ENCODE assay signal across 8 mouse cellular contexts in the genomic region with DNA sequence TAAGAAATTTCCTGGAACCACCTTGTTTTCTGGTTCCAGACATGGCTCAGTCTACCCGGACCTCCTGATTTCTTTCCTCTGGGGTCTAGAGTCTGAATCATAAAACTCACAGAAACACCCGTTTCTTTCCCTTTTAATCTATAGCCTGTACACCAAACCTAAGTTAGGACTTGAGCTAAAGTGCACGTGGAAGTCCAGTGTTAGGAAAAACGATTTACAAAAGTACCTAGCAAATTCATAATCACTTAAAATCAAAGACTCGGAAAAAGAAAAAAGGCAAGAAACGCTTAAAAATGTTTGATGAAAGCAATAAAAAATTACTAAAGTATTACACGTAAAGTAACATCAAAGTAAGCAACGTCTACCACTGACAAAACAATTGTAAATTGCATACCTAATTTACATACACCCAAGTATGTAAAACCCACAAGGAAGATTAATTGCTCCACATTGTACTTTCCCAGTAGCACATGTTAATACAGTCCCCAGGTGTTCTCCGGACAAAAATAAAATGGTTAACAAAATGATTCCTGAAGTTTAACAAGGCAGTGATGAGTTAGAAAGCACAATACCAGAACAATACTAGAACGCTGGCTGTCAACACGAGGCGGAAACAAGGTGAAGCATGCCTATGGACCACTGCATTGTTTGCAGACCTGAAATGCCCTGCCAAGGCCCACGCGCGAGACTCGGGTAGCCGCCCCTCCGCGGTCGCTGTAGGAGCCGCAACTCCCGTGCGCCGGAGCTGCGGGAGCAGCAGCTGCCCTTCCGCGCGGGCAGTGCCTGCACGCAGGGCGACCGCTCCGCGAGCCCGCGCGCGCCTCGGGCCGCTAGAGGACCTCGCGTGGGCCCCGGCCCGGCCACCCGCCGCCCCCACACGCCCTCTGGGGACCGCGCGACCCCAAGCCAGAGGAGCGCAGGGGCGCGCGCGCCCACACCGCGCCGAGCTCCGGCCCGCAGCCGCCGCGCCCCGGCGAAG. TPM values are rescaled to one million over a fixed set of nuclear protein-coding genes. Genes with fewer than 3 reads are reported as not detected.
A peak's percentile ranks its signal among the peaks of the same experiment; 100 is the strongest.
DNase-seq lines count a peak whose midpoint lies in the region; ATAC-seq and TF ChIP-seq lines count a peak whose summit lies in the region.

No protein-coding gene starts in this region.

- H3K4me1 ChIP-seq in kidney, adult 2 months (ENCODE audit: control insufficient read depth, insufficient read depth, low read length), result peaks cover 7% of the 10 kb centered on the region
- peaks cover 17% of the 10 kb centered on the region for H3K4me1 ChIP-seq in limb, embryonic 12.5 days (replicated peaks)
- peaks cover 17% of the 10 kb centered on the region for H3K4me1 ChIP-seq in midbrain, embryonic 12.5 days
- H3K4me1 ChIP-seq in small intestine, adult 2 months (ENCODE audit: control insufficient read depth, insufficient read depth, insufficient read length, low read length), result peaks cover 4% of the 10 kb centered on the region; the same call in 1 of the 2 replicates

- no peaks in the 10 kb centered on the region for H3K27me3 ChIP-seq in kidney, adult 2 months (replicated peaks; ENCODE audit: control insufficient read depth, insufficient read depth, low read length)
- no peaks in the 10 kb centered on the region for H3K27me3 ChIP-seq in limb, embryonic 12.5 days
- no peaks in the 10 kb centered on the region for H3K27me3 ChIP-seq in midbrain, embryonic 12.5 days
- no peaks in the 10 kb centered on the region for H3K27me3 ChIP-seq in small intestine, adult 2 months (ENCODE audit: control insufficient read depth, insufficient read depth, low read length)

- H3K9me3 ChIP-seq in limb, embryonic 12.5 days, result no peaks in the 10 kb centered on the region
- H3K9me3 ChIP-seq in midbrain, embryonic 12.5 days, result no peaks in the 10 kb centered on the region

- H3K4me2 ChIP-seq in limb, embryonic 12.5 days, result peak overlapping the region; percentile 60
- H3K4me2 ChIP-seq in midbrain, embryonic 12.5 days (replicated peaks), result peak overlapping the region; percentile 60

- H3K4me3 ChIP-seq in kidney, adult 2 months (ENCODE audit: insufficient read depth, low read depth, low read length), result peak overlapping the region; percentile 88
- H3K4me3 ChIP-seq in limb, embryonic 12.5 days (replicated peaks), result peak overlapping the region; percentile 85
- H3K4me3 ChIP-seq in midbrain, embryonic 12.5 days, result peak overlapping the region; percentile 91
- peak overlapping the region; percentile 95 for H3K4me3 ChIP-seq in small intestine, adult 2 months (ENCODE audit: low read depth, low read length)

- TF ChIP-seq POLR2A in kidney, adult 2 months (IDR thresholded peaks at IDR 0.05; ENCODE audit: low read depth, low read length), result no peak
- no peak for TF ChIP-seq POLR2A in small intestine, adult 2 months (IDR thresholded peaks at IDR 0.05; ENCODE audit: low read depth, low read length)

- peak; percentile 7 for ATAC-seq in granulocyte monocyte progenitor cell, adult 5-6 weeks (replicated peaks; ENCODE audit: poor library complexity, severe bottlenecking)
- peak; percentile 18; the same call in 1 of the 2 replicates for ATAC-seq in limb, embryonic 12.5 days (ENCODE audit: insufficient number of reproducible peaks, insufficient read depth, low FRiP score, low TSS enrichment, low read depth)
- no peak for ATAC-seq in midbrain, embryonic 12.5 days (ENCODE audit: low FRiP score, low read depth)
- no peak for ATAC-seq in activated CD4-positive, CD25-positive, alpha-beta regulatory T cell, adult 4 months

- TF ChIP-seq CTCF in kidney, adult 2 months (conservative IDR thresholded peaks at IDR 0.05; ENCODE audit: insufficient read depth, insufficient read length, low read depth, low read length), result no peak
- TF ChIP-seq CTCF in small intestine, adult 2 months (IDR thresholded peaks at IDR 0.05; ENCODE audit: extremely low read depth, insufficient read length, insufficient replicate concordance, low read depth, low read length), result no peak

- H3K27ac ChIP-seq in kidney, adult 2 months (ENCODE audit: insufficient read depth, low read depth, low read length), result peak overlapping the region; percentile 39; the same call in 1 of the 2 replicates
- peak overlapping the region; percentile 96 for H3K27ac ChIP-seq in limb, embryonic 12.5 days
- peak overlapping the region; percentile 97 for H3K27ac ChIP-seq in midbrain, embryonic 12.5 days (replicated peaks)
- H3K27ac ChIP-seq in small intestine, adult 2 months (ENCODE audit: insufficient read depth, low read depth, low read length), result peak overlapping the region; percentile 6; the same call in 1 of the 2 replicates

- peak overlapping the region; percentile 85 for H3K9ac ChIP-seq in limb, embryonic 12.5 days (replicated peaks)
- peak overlapping the region; percentile 93 for H3K9ac ChIP-seq in midbrain, embryonic 12.5 days (replicated peaks)

- WGBS in kidney, adult 2 months, result 2% methylated on average over 64 of the region's 64 CpGs
- under 1% methylated on average over 63 of the region's 64 CpGs for WGBS in limb, embryonic 12.5 days
- WGBS in midbrain, embryonic 12.5 days, result 2% methylated on average over 44 of the region's 64 CpGs
- WGBS in small intestine, adult 2 months, result 2% methylated on average over 44 of the region's 64 CpGs

- H3K36me3 ChIP-seq in kidney, adult 2 months (ENCODE audit: control insufficient read depth, insufficient read depth, low read length), result no peaks in the 10 kb centered on the region
- H3K36me3 ChIP-seq in limb, embryonic 12.5 days, result peaks cover 5% of the 10 kb centered on the region; the same call in 1 of the 2 replicates
- H3K36me3 ChIP-seq in midbrain, embryonic 12.5 days, result 0 out of 2 replicates have a peak, but pooled peaks cover under 1% of the 10 kb centered on the region
- no peaks in the 10 kb centered on the region; the same call in 1 of the 2 replicates for H3K36me3 ChIP-seq in small intestine, adult 2 months (ENCODE audit: control insufficient read depth, insufficient read depth, low read length)

- peak; percentile 71 for DNase-seq in adrenal gland, adult 2 months
- DNase-seq in embryo, embryonic 9.5 days (ENCODE audit: extremely low spot score), result peak; percentile 51
- peak; percentile 59 for DNase-seq in kidney, adult 2 months

RNA-seq across cellular contexts. Expression of a gene that starts 0.8 kb away (rescaled TPM):
- 10 to 100 TPM in 1 of 2 experiments, 1 to 10 TPM in 1; 9.0 to 11.0 TPM for total RNA-seq in adrenal gland, adult 2 months (2021)
- 0.52 and 0.56 TPM in 2 replicates for polyA plus RNA-seq in adrenal gland, adult 2 months (2012; rRNA removed)
- total RNA-seq in granulocyte monocyte progenitor cell, adult 5-6 weeks (2014; fragmentation: Nextera tagmentation), result 11.2 and 17.7 TPM in 2 replicates
- total RNA-seq in granulocyte monocyte progenitor cell, adult 5-6 weeks (2017), result 12.3 and 12.6 TPM in 2 replicates
- polyA plus RNA-seq in kidney, adult 2 months (2012; rRNA removed), result 2.5 and 4.0 TPM in 2 replicates
- 18.7 and 20.8 TPM in 2 replicates for polyA plus RNA-seq in limb, embryonic 12.5 days (2016; fragmentation: Nextera tagmentation; extraction: Ambion mirVana)
- polyA plus RNA-seq in midbrain, embryonic 12.5 days (2016; fragmentation: Nextera tagmentation; extraction: Ambion mirVana), result 22.2 and 25.2 TPM in 2 replicates
- 0.13 and 0.27 TPM in 2 replicates for polyA plus RNA-seq in small intestine, adult 2 months (2012; rRNA removed)
- polyA plus RNA-seq in activated CD4-positive, CD25-positive, alpha-beta regulatory T cell, adult 4 months (2017; shearing (Covaris generic)), result 10 to 100 TPM; 41.5 to 45.4 TPM

RNA-seq across cellular contexts. Expression of a gene that starts 0.9 kb away (rescaled TPM):
- total RNA-seq in adrenal gland, adult 2 months (2021), result 10 to 100 TPM; 17.3 to 21.4 TPM
- polyA plus RNA-seq in adrenal gland, adult 2 months (2012; rRNA removed), result 2.1 and 3.0 TPM in 2 replicates
- total RNA-seq in granulocyte monocyte progenitor cell, adult 5-6 weeks (2014; fragmentation: Nextera tagmentation), result 25.9 and 39.1 TPM in 2 replicates
- 13.6 and 18.0 TPM in 2 replicates for total RNA-seq in granulocyte monocyte progenitor cell, adult 5-6 weeks (2017)
- 13.8 and 20.5 TPM in 2 replicates for polyA plus RNA-seq in kidney, adult 2 months (2012; rRNA removed)
- 53.4 and 55.6 TPM in 2 replicates for polyA plus RNA-seq in limb, embryonic 12.5 days (2016; fragmentation: Nextera tagmentation; extraction: Ambion mirVana)
- 56.1 and 58.9 TPM in 2 replicates for polyA plus RNA-seq in midbrain, embryonic 12.5 days (2016; fragmentation: Nextera tagmentation; extraction: Ambion mirVana)
- 0.52 and 1.1 TPM in 2 replicates for polyA plus RNA-seq in small intestine, adult 2 months (2012; rRNA removed)
- polyA plus RNA-seq in activated CD4-positive, CD25-positive, alpha-beta regulatory T cell, adult 4 months (2017; shearing (Covaris generic)), result 10 to 100 TPM; 50.2 to 53.9 TPM

Comparison
In these comparisons a context has a peak if more than half of its experiments do, and no peak if none do; other contexts are left out.
1. ATAC-seq: peak in granulocyte monocyte progenitor cell, adult 5-6 weeks (single experiment) and limb, embryonic 12.5 days (single experiment); none in midbrain, embryonic 12.5 days (single experiment) and activated CD4-positive, CD25-positive, alpha-beta regulatory T cell, adult 4 months (single experiment).
2. H3K27ac ChIP-seq: peak in every context shown above with its lines; median percentile 97 in midbrain, embryonic 12.5 days; 96 in limb, embryonic 12.5 days; 39 in kidney, adult 2 months; 6 in small intestine, adult 2 months.
3. Peak in every context shown above with its lines, with median percentiles within 50 percentile points of each other: DNase-seq and H3K4me3 ChIP-seq.